Mouse (Mus musculus): Measurements from ENCODE around the gene Cnp. TPM values are rescaled to one million over a fixed set of nuclear protein-coding genes. Genes with fewer than 3 reads are reported as not detected.

Cnp gene
- polyA plus RNA-seq, 1 experiment from 2014 or later, result 38.9 TPM

GRCm38 (mm10) chr11:100592346-100593046, 17.8 kb downstream of the Cnp start:
- no peak overlapping the region for H3K27ac ChIP-seq (ENCODE audit: low read length)
- H3K36me3 ChIP-seq (ENCODE audit: control insufficient read depth, insufficient read depth, low read length), result peaks cover 45% of the 10 kb centered on the region
- H3K27me3 ChIP-seq (ENCODE audit: control insufficient read depth, insufficient read depth, low read length), result no peaks in the 10 kb centered on the region
- H3K9ac ChIP-seq (ENCODE audit: low read length), result no peak overlapping the region
- WGBS, result 89% methylated on average over 11 of the region's 11 CpGs
- H3K4me1 ChIP-seq (ENCODE audit: control insufficient read depth, insufficient read depth, low read length), result no peaks in the 10 kb centered on the region
- H3K9me3 ChIP-seq (replicated peaks; ENCODE audit: control insufficient read depth, low read length), result no peaks in the 10 kb centered on the region
- no peak for ATAC-seq (ENCODE audit: insufficient read depth, low FRiP score)
- H3K4me2 ChIP-seq (ENCODE audit: low read depth, low read length), result no peak overlapping the region
- H3K4me3 ChIP-seq (replicated peaks; ENCODE audit: low read length), result no peak overlapping the region

- H3K4me1 ChIP-seq (ENCODE audit: control insufficient read depth, insufficient read depth, low read length), result no peaks in the 10 kb centered on the region
- H3K27ac ChIP-seq (ENCODE audit: low read length), result no peak overlapping the region
- 79% methylated on average over 7 of the region's 7 CpGs for WGBS
- H3K27me3 ChIP-seq (ENCODE audit: control insufficient read depth, insufficient read depth, low read length), result no peaks in the 10 kb centered on the region
- no peak overlapping the region for H3K4me2 ChIP-seq (ENCODE audit: low read depth, low read length)
- ATAC-seq (ENCODE audit: insufficient read depth, low FRiP score), result no peak
- H3K36me3 ChIP-seq (ENCODE audit: control insufficient read depth, insufficient read depth, low read length), result peaks cover 42% of the 10 kb centered on the region
- no peak overlapping the region for H3K9ac ChIP-seq (ENCODE audit: low read length)
- H3K9me3 ChIP-seq (replicated peaks; ENCODE audit: control insufficient read depth, low read length), result no peaks in the 10 kb centered on the region
- no peak overlapping the region for H3K4me3 ChIP-seq (replicated peaks; ENCODE audit: low read length)
Observed at GRCm38 (mm10) chr11:100594608-100595007, 19.9 kb downstream of the Cnp start.

GRCm38 (mm10) chr11:100595533-100595932, 20.8 kb downstream of the Cnp start:
- no peak for ATAC-seq (ENCODE audit: insufficient read depth, low FRiP score)
- WGBS, result 81% methylated on average over 4 of the region's 4 CpGs
- no peaks in the 10 kb centered on the region for H3K9me3 ChIP-seq (replicated peaks; ENCODE audit: control insufficient read depth, low read length)

GRCm38 (mm10) chr11:100598074-100598473, 23.4 kb downstream of the Cnp start:
- H3K27ac ChIP-seq (ENCODE audit: low read length), result no peak overlapping the region
- H3K9ac ChIP-seq (ENCODE audit: low read length), result no peak overlapping the region
- H3K4me2 ChIP-seq (ENCODE audit: low read depth, low read length), result no peak overlapping the region
- no peaks in the 10 kb centered on the region for H3K27me3 ChIP-seq (ENCODE audit: control insufficient read depth, insufficient read depth, low read length)
- WGBS, result 74% methylated on average over 4 of the region's 4 CpGs
- H3K4me3 ChIP-seq (replicated peaks; ENCODE audit: low read length), result no peak overlapping the region
- no peak for ATAC-seq (ENCODE audit: insufficient read depth, low FRiP score)
- H3K36me3 ChIP-seq (ENCODE audit: control insufficient read depth, insufficient read depth, low read length), result peaks cover 15% of the 10 kb centered on the region
- H3K9me3 ChIP-seq (replicated peaks; ENCODE audit: control insufficient read depth, low read length), result no peaks in the 10 kb centered on the region
- H3K4me1 ChIP-seq (ENCODE audit: control insufficient read depth, insufficient read depth, low read length), result no peaks in the 10 kb centered on the region

More at GRCm38 (mm10) chr11:100595533-100595932, 20.8 kb downstream of the Cnp start:
- no peaks in the 10 kb centered on the region for H3K4me1 ChIP-seq (ENCODE audit: control insufficient read depth, insufficient read depth, low read length)
- H3K27me3 ChIP-seq (ENCODE audit: control insufficient read depth, insufficient read depth, low read length), result no peaks in the 10 kb centered on the region
- H3K4me3 ChIP-seq (replicated peaks; ENCODE audit: low read length), result no peak overlapping the region
- H3K4me2 ChIP-seq (ENCODE audit: low read depth, low read length), result no peak overlapping the region
- H3K27ac ChIP-seq (ENCODE audit: low read length), result no peak overlapping the region
- no peak overlapping the region for H3K9ac ChIP-seq (ENCODE audit: low read length)
- peaks cover 37% of the 10 kb centered on the region for H3K36me3 ChIP-seq (ENCODE audit: control insufficient read depth, insufficient read depth, low read length)

GRCm38 (mm10) chr11:100601372-100601771, 26.7 kb downstream of the Cnp start:
- no peak overlapping the region for H3K4me3 ChIP-seq (replicated peaks; ENCODE audit: low read length)
- no peaks in the 10 kb centered on the region for H3K27me3 ChIP-seq (ENCODE audit: control insufficient read depth, insufficient read depth, low read length)
- H3K4me2 ChIP-seq (ENCODE audit: low read depth, low read length), result no peak overlapping the region
- no peaks in the 10 kb centered on the region for H3K9me3 ChIP-seq (replicated peaks; ENCODE audit: control insufficient read depth, low read length)
- no peak overlapping the region for H3K27ac ChIP-seq (ENCODE audit: low read length)
- no peak for ATAC-seq (ENCODE audit: insufficient read depth, low FRiP score)
- no peak overlapping the region for H3K9ac ChIP-seq (ENCODE audit: low read length)
- WGBS, result 95% methylated on average over 3 of the region's 3 CpGs
- H3K36me3 ChIP-seq (ENCODE audit: control insufficient read depth, insufficient read depth, low read length), result peaks cover 12% of the 10 kb centered on the region
- H3K4me1 ChIP-seq (ENCODE audit: control insufficient read depth, insufficient read depth, low read length), result no peaks in the 10 kb centered on the region

GRCm38 (mm10) chr11:100603155-100603554, 28.5 kb downstream of the Cnp start:
- H3K4me1 ChIP-seq (ENCODE audit: control insufficient read depth, insufficient read depth, low read length), result no peaks in the 10 kb centered on the region
- no peak for ATAC-seq (ENCODE audit: insufficient read depth, low FRiP score)
- no peak overlapping the region for H3K4me3 ChIP-seq (replicated peaks; ENCODE audit: low read length)
- 87% methylated on average over 9 of the region's 9 CpGs for WGBS
- H3K4me2 ChIP-seq (ENCODE audit: low read depth, low read length), result no peak overlapping the region
- H3K36me3 ChIP-seq (ENCODE audit: control insufficient read depth, insufficient read depth, low read length), result peaks cover 2% of the 10 kb centered on the region; the same call in 1 of the 2 replicates
- H3K27me3 ChIP-seq (ENCODE audit: control insufficient read depth, insufficient read depth, low read length), result no peaks in the 10 kb centered on the region
- H3K9ac ChIP-seq (ENCODE audit: low read length), result no peak overlapping the region
- H3K27ac ChIP-seq (ENCODE audit: low read length), result no peak overlapping the region
- H3K9me3 ChIP-seq (replicated peaks; ENCODE audit: control insufficient read depth, low read length), result no peaks in the 10 kb centered on the region

- Histone ChIP-seq H3K4me2 (ENCODE audit: low read depth, low read length) (no peak overlapping the region), H3K4me1 (ENCODE audit: control insufficient read depth, insufficient read depth, low read length) (no peaks in the 10 kb centered on the region), H3K9ac (ENCODE audit: low read length) (no peak overlapping the region), H3K9me3 (replicated peaks; ENCODE audit: control insufficient read depth, low read length) (no peaks in the 10 kb centered on the region), H3K27ac (ENCODE audit: low read length) (no peak overlapping the region; the same call in 1 of the 2 replicates), H3K27me3 (ENCODE audit: control insufficient read depth, insufficient read depth, low read length) (no peaks in the 10 kb centered on the region), H3K36me3 (ENCODE audit: control insufficient read depth, insufficient read depth, low read length) (peaks cover 2% of the 10 kb centered on the region; the same call in 1 of the 2 replicates), H3K4me3 (replicated peaks; ENCODE audit: low read length) (no peak overlapping the region)
- no peak for ATAC-seq (ENCODE audit: insufficient read depth, low FRiP score)
- 75% methylated on average over 8 of the region's 8 CpGs for WGBS
Observed at GRCm38 (mm10) chr11:100603813-100604212, 29.1 kb downstream of the Cnp start.

- no peak for ATAC-seq (ENCODE audit: insufficient read depth, low FRiP score)
- H3K36me3 ChIP-seq (ENCODE audit: control insufficient read depth, insufficient read depth, low read length), result no peaks in the 10 kb centered on the region
- H3K4me1 ChIP-seq (ENCODE audit: control insufficient read depth, insufficient read depth, low read length), result no peaks in the 10 kb centered on the region
- H3K27ac ChIP-seq (ENCODE audit: low read length), result no peak overlapping the region
- H3K9me3 ChIP-seq (replicated peaks; ENCODE audit: control insufficient read depth, low read length), result no peaks in the 10 kb centered on the region
- no peak overlapping the region for H3K4me3 ChIP-seq (replicated peaks; ENCODE audit: low read length)
- WGBS, result 72% methylated on average over 4 of the region's 4 CpGs
- H3K4me2 ChIP-seq (ENCODE audit: low read depth, low read length), result no peak overlapping the region
- no peaks in the 10 kb centered on the region for H3K27me3 ChIP-seq (ENCODE audit: control insufficient read depth, insufficient read depth, low read length)
- no peak overlapping the region for H3K9ac ChIP-seq (ENCODE audit: low read length)
Observed at GRCm38 (mm10) chr11:100604321-100605005, 29.8 kb downstream of the Cnp start.

- Histone ChIP-seq H3K4me1 (ENCODE audit: control insufficient read depth, insufficient read depth, low read length) (peaks cover 5% of the 10 kb centered on the region; the same call in 1 of the 2 replicates), H3K4me3 (replicated peaks; ENCODE audit: low read length) (no peak overlapping the region), H3K27ac (ENCODE audit: low read length) (no peak overlapping the region), H3K27me3 (ENCODE audit: control insufficient read depth, insufficient read depth, low read length) (no peaks in the 10 kb centered on the region), H3K4me2 (ENCODE audit: low read depth, low read length) (no peak overlapping the region), H3K9ac (ENCODE audit: low read length) (no peak overlapping the region; the same call in 1 of the 2 replicates), H3K36me3 (ENCODE audit: control insufficient read depth, insufficient read depth, low read length) (no peaks in the 10 kb centered on the region), H3K9me3 (replicated peaks; ENCODE audit: control insufficient read depth, low read length) (no peaks in the 10 kb centered on the region)
- WGBS, result 86% methylated on average over 10 of the region's 10 CpGs
- ATAC-seq (ENCODE audit: insufficient read depth, low FRiP score), result no peak
Observed at GRCm38 (mm10) chr11:100605451-100605850, 30.7 kb downstream of the Cnp start.
